Mouse (Mus musculus): ENCODE data around the gene Anxa3. TPM values are rescaled to one million over a fixed set of nuclear protein-coding genes. Genes with fewer than 3 reads are reported as not detected.

The Anxa3 gene
- polyA plus RNA-seq (2021; fragmentation: Nextera tagmentation), result 15.6 and 18.9 TPM in 2 replicates
- long read RNA-seq, experiment 1, transcript Anxa3-201 (13 exons, 1,595 nt), result major isoform, 76 of 88 reads
- long read RNA-seq, experiment 1, partial matches to known transcripts, result 3 of 88 reads
- long read RNA-seq, experiment 1, other reads (novel, unspliced or antisense), result 7 of 88 reads
- long read RNA-seq, experiment 2, transcript Anxa3-201 (13 exons, 1,595 nt), result major isoform, 23 of 28 reads
- long read RNA-seq, experiment 2, partial matches to known transcripts, result 3 of 28 reads
- long read RNA-seq, experiment 2, other reads (novel, unspliced or antisense), result 2 of 28 reads

GRCm38 (mm10) chr5:96792936-96793718 lies at the start of gene Anxa3:
Gene Anxa3, plus strand, starts transcription at chr5:96793339.

Other genes with a start within 250 kb of the Anxa3 start
- 7.6 and 8.0 TPM in 2 replicates for gene Bmp2k, start 204.3 kb downstream of the Anxa3 start, polyA plus RNA-seq (2021; fragmentation: Nextera tagmentation)